Mouse (Mus musculus): ENCODE results near the gene Capn7. TPM values are rescaled to one million over a fixed set of nuclear protein-coding genes. Genes with fewer than 3 reads are reported as not detected.
A peak's percentile ranks its signal among the peaks of the same experiment; 100 is the strongest.

The Capn7 gene
- polyA plus RNA-seq, 1 experiment = 38.0 TPM

DNA sequence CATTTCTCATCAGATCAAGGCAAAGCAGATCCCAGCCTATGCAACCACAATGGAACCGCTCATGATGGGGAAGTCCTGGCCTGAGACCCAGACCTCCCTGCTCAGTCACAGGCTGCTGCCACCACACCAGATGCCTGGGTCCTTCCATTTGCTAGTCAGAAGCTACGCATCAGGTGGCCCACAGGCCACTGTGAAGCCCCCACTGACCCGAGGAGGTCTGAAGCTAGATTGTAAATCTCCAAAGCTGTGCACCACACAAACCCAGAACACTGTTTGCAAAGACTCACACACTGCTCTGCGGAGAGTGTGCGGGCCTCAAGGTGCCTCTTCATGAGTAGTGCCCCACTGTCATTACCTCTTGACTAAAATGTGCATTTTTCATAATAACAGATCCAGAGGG is 49.0 kb downstream of the Capn7 start:
- Histone ChIP-seq H3K4me3 (replicated peaks; ENCODE audit: insufficient read depth, low read depth, low read length) (no peak overlapping the region), H3K27ac (ENCODE audit: insufficient read depth, low read length) (peak overlapping the region; percentile 62), H3K4me1 (ENCODE audit: control insufficient read depth, insufficient read depth, low read length) (peaks cover 68% of the 10 kb centered on the region), H3K27me3 (ENCODE audit: control insufficient read depth, insufficient read depth, low read length) (no peaks in the 10 kb centered on the region)
- peak in 1 of 2 experiments; percentile 41 for DNase-seq
- 64% methylated on average over 5 of the region's 5 CpGs for WGBS
- no peak for TF ChIP-seq POLR2A (IDR thresholded peaks at IDR 0.05; ENCODE audit: borderline replicate concordance, insufficient read depth, low read length)
- TF ChIP-seq CTCF (IDR thresholded peaks at IDR 0.05; ENCODE audit: borderline replicate concordance, insufficient read depth, low read depth, low read length) = no peak

DNA sequence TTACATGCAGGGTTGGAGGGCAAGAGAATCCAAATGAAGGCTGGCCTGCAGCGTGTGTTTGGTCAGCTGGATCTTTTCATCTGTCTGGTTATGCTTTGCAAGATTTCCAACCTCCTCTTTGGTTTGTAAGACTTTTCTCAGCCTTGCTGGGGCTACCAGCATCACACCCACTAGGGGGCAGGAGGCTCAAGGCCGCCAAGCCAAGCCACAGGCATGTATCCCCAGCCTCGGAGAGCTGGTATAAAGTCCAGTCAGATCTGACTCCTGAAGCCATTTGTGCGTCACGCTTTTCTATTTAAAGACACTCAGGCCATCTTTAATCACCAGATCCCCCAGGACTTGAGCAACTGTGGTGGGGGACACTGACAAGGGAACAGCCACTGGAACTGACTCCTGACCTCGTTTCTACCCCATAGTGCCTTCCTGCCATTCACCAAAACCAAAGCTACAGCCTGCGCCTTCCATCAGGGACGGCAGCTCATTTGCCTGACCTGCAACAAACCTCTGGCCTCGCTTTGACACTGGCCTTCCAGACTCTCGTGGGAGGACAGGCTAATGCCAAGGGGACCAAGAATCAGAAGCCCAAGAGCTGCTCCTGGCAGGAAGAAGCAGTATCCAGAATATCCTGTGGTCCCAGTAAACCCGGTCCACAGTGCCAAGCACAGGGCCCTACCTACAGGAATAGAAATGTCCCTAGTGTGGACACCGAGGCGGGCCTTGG is 49.7 kb downstream of the Capn7 start:
- no peaks in the 10 kb centered on the region for H3K27me3 ChIP-seq (ENCODE audit: control insufficient read depth, insufficient read depth, low read length)
- peak overlapping the region; percentile 67 for H3K27ac ChIP-seq (ENCODE audit: insufficient read depth, low read length)
- WGBS = 22% methylated on average over 13 of the region's 13 CpGs
- DNase-seq = peak; percentile 83 to 85
- no peak overlapping the region for H3K4me3 ChIP-seq (replicated peaks; ENCODE audit: insufficient read depth, low read depth, low read length)
- peaks cover 68% of the 10 kb centered on the region for H3K4me1 ChIP-seq (ENCODE audit: control insufficient read depth, insufficient read depth, low read length)
- no peak for TF ChIP-seq POLR2A (IDR thresholded peaks at IDR 0.05; ENCODE audit: borderline replicate concordance, insufficient read depth, low read length)
- peak; percentile 86 for TF ChIP-seq CTCF (IDR thresholded peaks at IDR 0.05; ENCODE audit: borderline replicate concordance, insufficient read depth, low read depth, low read length)

DNA sequence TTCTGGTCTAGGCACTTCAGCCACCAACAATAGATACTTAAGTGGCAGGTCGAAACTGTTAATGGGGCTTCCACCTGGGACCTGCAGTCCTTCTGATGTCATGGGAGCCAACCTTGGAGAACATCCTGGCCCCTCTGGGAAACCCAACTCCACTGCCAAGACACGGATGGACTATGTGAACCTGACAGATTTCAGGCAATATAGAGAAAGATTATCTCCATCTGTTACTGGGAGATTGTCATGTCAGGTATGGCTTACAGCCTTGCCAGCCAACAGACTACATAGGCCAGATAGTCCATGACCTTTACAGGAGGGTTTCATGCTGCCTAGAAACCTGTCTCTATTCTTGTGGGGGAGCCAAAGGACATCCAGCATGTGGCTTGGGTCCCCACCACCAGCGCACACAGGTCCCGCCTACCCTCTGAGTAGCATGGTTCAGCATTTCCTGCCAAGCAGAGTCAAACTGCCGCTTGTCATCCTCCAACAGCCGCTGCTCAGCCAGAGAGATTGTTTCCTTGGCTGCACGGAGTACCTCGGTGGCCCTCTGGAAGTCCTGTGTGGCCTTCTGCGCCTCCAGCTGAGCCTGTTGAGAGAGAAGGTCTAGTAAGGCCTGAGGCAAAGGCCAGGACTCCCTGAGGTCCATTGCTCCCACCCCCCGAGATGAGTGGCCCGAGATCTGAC is 51.0 kb downstream of the Capn7 start:
- WGBS = 13% methylated on average over 11 of the region's 11 CpGs
- Histone ChIP-seq H3K27me3 (ENCODE audit: control insufficient read depth, insufficient read depth, low read length) (no peaks in the 10 kb centered on the region), H3K4me1 (ENCODE audit: control insufficient read depth, insufficient read depth, low read length) (peaks cover 70% of the 10 kb centered on the region), H3K27ac (ENCODE audit: insufficient read depth, low read length) (peak overlapping the region; percentile 71), H3K4me3 (replicated peaks; ENCODE audit: insufficient read depth, low read depth, low read length) (no peak overlapping the region)
- DNase-seq = peak; percentile 65 to 73
- no peak for TF ChIP-seq POLR2A (IDR thresholded peaks at IDR 0.05; ENCODE audit: borderline replicate concordance, insufficient read depth, low read length)
- no peak for TF ChIP-seq CTCF (IDR thresholded peaks at IDR 0.05; ENCODE audit: borderline replicate concordance, insufficient read depth, low read depth, low read length)

DNA sequence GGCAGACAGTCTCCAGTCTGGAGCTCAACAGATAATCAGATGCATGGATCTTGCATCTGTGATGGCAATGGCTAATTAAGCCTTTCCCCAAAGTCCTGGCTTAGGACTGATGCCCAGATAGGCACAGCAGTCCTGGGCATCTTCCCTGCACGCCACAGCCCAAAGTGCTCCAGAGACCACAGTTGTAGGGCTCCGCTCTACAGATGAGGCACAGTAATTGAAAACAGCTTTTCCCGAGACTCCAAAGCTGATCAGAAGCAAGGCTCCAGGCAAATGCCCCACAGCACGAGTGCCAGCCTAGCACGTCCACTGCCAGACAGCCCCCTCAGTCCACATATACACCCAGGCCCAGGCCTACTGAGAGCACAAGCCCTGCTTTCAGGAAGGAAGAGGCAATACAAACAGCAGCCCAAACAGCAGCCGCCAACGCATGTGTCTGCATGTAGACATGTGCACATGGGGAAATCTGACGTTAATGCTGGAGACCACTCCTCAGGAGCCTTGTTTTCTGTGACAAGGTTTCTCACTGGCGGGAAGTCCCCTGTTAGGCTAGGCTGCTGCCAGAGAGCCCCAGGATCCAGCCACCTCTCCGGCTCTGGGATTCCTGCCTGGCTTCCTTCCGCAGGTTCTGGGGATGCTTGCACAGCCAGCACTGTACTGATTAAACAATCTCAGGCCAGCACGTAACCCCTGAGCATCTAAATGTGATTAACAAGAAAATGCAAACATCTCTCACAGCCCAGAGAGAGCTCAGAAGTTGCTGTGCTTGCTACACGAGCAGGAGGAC is 51.8 kb downstream of the Capn7 start:
- H3K4me3 ChIP-seq (replicated peaks; ENCODE audit: insufficient read depth, low read depth, low read length) = no peak overlapping the region
- H3K27me3 ChIP-seq (ENCODE audit: control insufficient read depth, insufficient read depth, low read length) = no peaks in the 10 kb centered on the region
- H3K4me1 ChIP-seq (ENCODE audit: control insufficient read depth, insufficient read depth, low read length) = peaks cover 72% of the 10 kb centered on the region
- no peak for TF ChIP-seq POLR2A (IDR thresholded peaks at IDR 0.05; ENCODE audit: borderline replicate concordance, insufficient read depth, low read length)
- DNase-seq = peak in 1 of 2 experiments; percentile 52
- WGBS = 28% methylated on average over 13 of the region's 13 CpGs
- peak overlapping the region; percentile 71 for H3K27ac ChIP-seq (ENCODE audit: insufficient read depth, low read length)

DNA sequence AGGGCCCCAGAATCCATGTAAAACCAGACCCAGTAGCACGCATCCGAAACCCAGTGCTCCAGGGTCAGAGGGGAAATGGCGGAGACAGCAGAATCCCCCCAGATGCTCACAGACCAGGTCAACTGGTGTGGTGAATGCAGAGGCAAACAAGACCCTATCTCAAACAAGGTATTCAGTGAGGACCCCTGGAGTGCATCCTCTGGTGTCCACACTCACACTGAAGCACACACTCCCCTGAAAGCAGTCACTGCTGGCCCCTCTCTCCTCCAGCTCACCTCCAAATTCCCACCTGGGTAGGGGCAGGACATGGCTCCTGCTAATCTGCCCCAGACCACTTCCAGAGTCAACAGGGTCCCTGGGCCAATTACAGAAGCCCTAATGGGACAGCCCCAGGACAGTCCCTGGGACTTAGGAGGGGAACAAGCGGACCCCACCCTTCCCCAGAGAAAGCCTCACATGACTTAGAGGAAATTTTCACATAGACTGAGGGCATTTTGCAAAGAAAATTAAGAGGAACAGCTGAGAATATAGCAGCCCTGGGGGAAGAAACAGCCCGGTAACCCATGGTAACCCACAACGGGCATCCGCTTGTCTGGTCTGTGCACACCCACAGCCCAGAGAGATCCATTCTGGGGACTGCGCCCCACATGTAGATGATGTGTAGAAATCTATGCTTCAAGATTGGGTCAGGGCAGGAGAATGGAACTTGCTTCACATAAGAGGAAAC is 53.1 kb downstream of the Capn7 start:
- peak in 1 of 2 experiments; percentile 20 for DNase-seq
- TF ChIP-seq CTCF (IDR thresholded peaks at IDR 0.05; ENCODE audit: borderline replicate concordance, insufficient read depth, low read depth, low read length) (no peak), POLR2A (IDR thresholded peaks at IDR 0.05; ENCODE audit: borderline replicate concordance, insufficient read depth, low read length) (no peak)
- peaks cover 72% of the 10 kb centered on the region for H3K4me1 ChIP-seq (ENCODE audit: control insufficient read depth, insufficient read depth, low read length)
- no peaks in the 10 kb centered on the region for H3K27me3 ChIP-seq (ENCODE audit: control insufficient read depth, insufficient read depth, low read length)
- no peak overlapping the region for H3K4me3 ChIP-seq (replicated peaks; ENCODE audit: insufficient read depth, low read depth, low read length)
- 92% methylated on average over 8 of the region's 8 CpGs for WGBS
- H3K27ac ChIP-seq (ENCODE audit: insufficient read depth, low read length) = no peak overlapping the region

DNA sequence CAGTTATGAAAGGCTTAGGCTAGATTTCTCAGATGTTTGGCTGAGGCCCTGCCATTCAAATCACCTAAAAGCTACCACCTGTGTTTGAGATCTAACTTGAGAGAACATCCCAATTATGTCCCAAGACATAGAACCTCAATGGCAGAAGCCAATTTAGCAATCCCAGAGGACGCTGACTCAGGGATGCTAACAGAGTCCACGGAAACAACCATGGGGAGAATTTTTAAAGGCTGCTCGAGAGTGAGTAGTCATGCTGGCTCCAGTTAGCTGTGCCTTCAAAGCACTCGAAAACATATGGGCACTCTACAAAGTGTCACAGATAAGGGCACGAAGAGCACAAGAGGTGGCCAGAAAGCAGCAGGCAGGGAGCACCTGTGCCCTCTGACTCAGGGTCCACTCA is 55.9 kb downstream of the Capn7 start:
- TF ChIP-seq CTCF (IDR thresholded peaks at IDR 0.05; ENCODE audit: borderline replicate concordance, insufficient read depth, low read depth, low read length) = no peak
- TF ChIP-seq POLR2A (IDR thresholded peaks at IDR 0.05; ENCODE audit: borderline replicate concordance, insufficient read depth, low read length) = no peak

DNA sequence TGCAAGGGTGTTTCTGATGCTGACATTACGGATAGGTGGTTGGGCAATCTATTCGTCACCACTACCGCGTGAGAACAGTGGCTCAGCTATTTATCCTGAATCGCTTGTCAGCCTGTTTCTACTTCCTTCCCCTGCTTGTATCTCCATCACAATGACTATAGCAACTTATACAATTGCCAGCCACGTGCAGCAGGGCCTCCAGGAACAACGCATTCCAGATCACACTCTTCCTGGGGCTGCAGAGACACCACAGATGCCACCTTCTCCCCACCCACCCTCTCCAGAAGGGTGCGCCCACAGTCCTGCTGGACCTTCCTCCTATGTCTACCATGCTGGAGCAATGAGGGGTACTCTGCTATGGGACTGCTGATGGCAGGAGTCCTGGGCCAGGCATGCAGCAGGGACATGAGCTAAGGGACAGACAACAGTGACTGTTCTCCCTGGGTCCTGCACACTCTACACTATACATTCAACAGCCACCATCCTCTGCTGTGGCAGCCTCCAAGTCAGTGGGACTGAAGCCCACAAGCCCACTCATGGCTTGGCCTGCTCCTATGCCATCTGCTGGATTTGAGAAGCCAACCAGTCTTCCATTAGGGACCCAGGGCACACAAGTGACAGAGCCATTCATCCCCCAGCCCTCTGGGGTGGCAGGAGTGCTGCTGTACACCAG is 56.6 kb downstream of the Capn7 start:
- WGBS = 53% methylated on average over 8 of the region's 8 CpGs

More for the DNA sequence above, 55.9 kb downstream of the Capn7 start:
- H3K4me3 ChIP-seq (replicated peaks; ENCODE audit: insufficient read depth, low read depth, low read length) = no peak overlapping the region
- 12% methylated on average over 5 of the region's 5 CpGs for WGBS
- H3K27me3 ChIP-seq (ENCODE audit: control insufficient read depth, insufficient read depth, low read length) = no peaks in the 10 kb centered on the region
- H3K4me1 ChIP-seq (ENCODE audit: control insufficient read depth, insufficient read depth, low read length) = peaks cover 55% of the 10 kb centered on the region
- peak overlapping the region; percentile 42; the same call in 1 of the 2 replicates for H3K27ac ChIP-seq (ENCODE audit: insufficient read depth, low read length)
- peak in 1 of 2 experiments; percentile 30 for DNase-seq

More for the DNA sequence above, 56.6 kb downstream of the Capn7 start:
- TF ChIP-seq POLR2A (IDR thresholded peaks at IDR 0.05; ENCODE audit: borderline replicate concordance, insufficient read depth, low read length) (no peak), CTCF (IDR thresholded peaks at IDR 0.05; ENCODE audit: borderline replicate concordance, insufficient read depth, low read depth, low read length) (no peak)
- Histone ChIP-seq H3K4me3 (replicated peaks; ENCODE audit: insufficient read depth, low read depth, low read length) (no peak overlapping the region), H3K27me3 (ENCODE audit: control insufficient read depth, insufficient read depth, low read length) (no peaks in the 10 kb centered on the region), H3K27ac (ENCODE audit: insufficient read depth, low read length) (peak overlapping the region; percentile 42), H3K4me1 (ENCODE audit: control insufficient read depth, insufficient read depth, low read length) (peaks cover 55% of the 10 kb centered on the region)
- no peak for DNase-seq
